Mouse (Mus musculus) spleen, adult 2 months (tissue): Measurements from ENCODE around the gene Ptprk.

Experiments used
- CTCF ChIP-seq: fragments of 200-500 bp; IDR thresholded peaks from 2 replicates; pipeline ENCODE4 v1.5.1; 2011; ENCODE audit warnings: mild to moderate bottlenecking, inconsistent platforms; ENCODE audit not compliant: insufficient read depth, insufficient read length, insufficient replicate concordance; ENCODE audit errors: extremely low read depth
- POLR2A ChIP-seq: fragments of 200-500 bp; IDR thresholded peaks from 2 replicates; pipeline ENCODE4 v1.6.1; 2011; ENCODE audit warnings: low read depth, low read length, inconsistent platforms

GRCm38 (mm10) chr10:28297531-28297930, 222.9 kb downstream of the Ptprk start:
- TF ChIP-seq CTCF (no peak), POLR2A (no peak)
